Mouse (Mus musculus): Measurements from ENCODE around the gene Olfr644. TPM values are rescaled to one million over a fixed set of nuclear protein-coding genes. Genes with fewer than 3 reads are reported as not detected.

Gene Olfr644
- not detected in 2 replicates for polyA plus RNA-seq (2015; fragmentation: Nextera tagmentation; extraction: Ambion mirVana)

GRCm38 (mm10) chr7:104071769-104072168 lies at the start of gene Olfr644:
Gene Olfr644, minus strand, starts transcription at chr7:104071869.
- H3K27me3 ChIP-seq (ENCODE audit: control insufficient read depth, insufficient read depth, low read depth, low read length): no peaks in the 10 kb centered on the region
- H3K4me2 ChIP-seq (ENCODE audit: low read depth, low read length): no peak within 1 kb of the TSS
- ATAC-seq (ENCODE audit: low read depth): no peak
- no peak within 1 kb of the TSS for H3K27ac ChIP-seq (ENCODE audit: low read length)
- H3K36me3 ChIP-seq (ENCODE audit: control insufficient read depth, insufficient read depth): no peaks in the 10 kb centered on the region
- no peaks in the 10 kb centered on the region for H3K9me3 ChIP-seq (replicated peaks; ENCODE audit: control insufficient read depth, low read length)
- no peak within 1 kb of the TSS for H3K4me3 ChIP-seq (ENCODE audit: low read depth, low read length)
- H3K9ac ChIP-seq (ENCODE audit: low read depth, low read length): no peak within 1 kb of the TSS
- no peaks in the 10 kb centered on the region for H3K4me1 ChIP-seq (ENCODE audit: control insufficient read depth, low read depth, low read length)
- WGBS (ENCODE audit: insufficient replicate concordance): 57% methylated on average over 2 of the region's 2 CpGs

GRCm38 (mm10) chr7:104104757-104104972 lies 33.0 kb upstream of the Olfr644 start, which contains the start of gene Olfr646:
Gene Olfr646, plus strand, starts transcription at chr7:104104873.
- H3K27me3 ChIP-seq (ENCODE audit: control insufficient read depth, insufficient read depth, low read depth, low read length): no peaks in the 10 kb centered on the region
- H3K4me2 ChIP-seq (ENCODE audit: low read depth, low read length): no peak within 1 kb of the TSS
- no peak for ATAC-seq (ENCODE audit: low read depth)
- no peak within 1 kb of the TSS for H3K9ac ChIP-seq (ENCODE audit: low read depth, low read length)
- H3K36me3 ChIP-seq (ENCODE audit: control insufficient read depth, insufficient read depth): no peaks in the 10 kb centered on the region
- H3K4me1 ChIP-seq (ENCODE audit: control insufficient read depth, low read depth, low read length): no peaks in the 10 kb centered on the region
- H3K27ac ChIP-seq (ENCODE audit: low read length): no peak within 1 kb of the TSS
- H3K9me3 ChIP-seq (replicated peaks; ENCODE audit: control insufficient read depth, low read length): no peaks in the 10 kb centered on the region
- no peak within 1 kb of the TSS for H3K4me3 ChIP-seq (ENCODE audit: low read depth, low read length)

GRCm38 (mm10) chr7:104103913-104104756 lies 32.5 kb upstream of the Olfr644 start:
- Histone ChIP-seq H3K4me1 (ENCODE audit: control insufficient read depth, low read depth, low read length) (no peaks in the 10 kb centered on the region), H3K9me3 (replicated peaks; ENCODE audit: control insufficient read depth, low read length) (no peaks in the 10 kb centered on the region), H3K9ac (ENCODE audit: low read depth, low read length) (no peak overlapping the region), H3K4me3 (ENCODE audit: low read depth, low read length) (no peak overlapping the region), H3K27ac (ENCODE audit: low read length) (no peak overlapping the region), H3K4me2 (ENCODE audit: low read depth, low read length) (no peak overlapping the region), H3K27me3 (ENCODE audit: control insufficient read depth, insufficient read depth, low read depth, low read length) (no peaks in the 10 kb centered on the region), H3K36me3 (ENCODE audit: control insufficient read depth, insufficient read depth) (no peaks in the 10 kb centered on the region)
- 18% methylated on average over 4 of the region's 4 CpGs for WGBS (ENCODE audit: insufficient replicate concordance)
- ATAC-seq (ENCODE audit: low read depth): no peak

GRCm38 (mm10) chr7:104085365-104085764 lies 13.7 kb upstream of the Olfr644 start, which contains the start of gene Olfr645:
Gene Olfr645, minus strand, starts transcription at chr7:104085465.
- Histone ChIP-seq H3K9me3 (replicated peaks; ENCODE audit: control insufficient read depth, low read length) (no peaks in the 10 kb centered on the region), H3K4me2 (ENCODE audit: low read depth, low read length) (no peak within 1 kb of the TSS), H3K27me3 (ENCODE audit: control insufficient read depth, insufficient read depth, low read depth, low read length) (no peaks in the 10 kb centered on the region), H3K27ac (ENCODE audit: low read length) (no peak within 1 kb of the TSS), H3K4me1 (ENCODE audit: control insufficient read depth, low read depth, low read length) (no peaks in the 10 kb centered on the region), H3K36me3 (ENCODE audit: control insufficient read depth, insufficient read depth) (no peaks in the 10 kb centered on the region), H3K9ac (ENCODE audit: low read depth, low read length) (no peak within 1 kb of the TSS), H3K4me3 (ENCODE audit: low read depth, low read length) (no peak within 1 kb of the TSS)
- WGBS (ENCODE audit: insufficient replicate concordance): 47% methylated on average over 1 of the region's 1 CpGs
- no peak for ATAC-seq (ENCODE audit: low read depth)

- no peak within 1 kb of the TSS for H3K27ac ChIP-seq (ENCODE audit: low read length)
- no peak within 1 kb of the TSS for H3K4me2 ChIP-seq (ENCODE audit: low read depth, low read length)
- H3K9ac ChIP-seq (ENCODE audit: low read depth, low read length): no peak within 1 kb of the TSS
- no peaks in the 10 kb centered on the region for H3K36me3 ChIP-seq (ENCODE audit: control insufficient read depth, insufficient read depth)
- ATAC-seq (ENCODE audit: low read depth): no peak
- no peak within 1 kb of the TSS for H3K4me3 ChIP-seq (ENCODE audit: low read depth, low read length)
- WGBS (ENCODE audit: insufficient replicate concordance): 37% methylated on average over 2 of the region's 2 CpGs
- H3K4me1 ChIP-seq (ENCODE audit: control insufficient read depth, low read depth, low read length): no peaks in the 10 kb centered on the region
- no peaks in the 10 kb centered on the region for H3K27me3 ChIP-seq (ENCODE audit: control insufficient read depth, insufficient read depth, low read depth, low read length)
- no peaks in the 10 kb centered on the region for H3K9me3 ChIP-seq (replicated peaks; ENCODE audit: control insufficient read depth, low read length)
Observed at GRCm38 (mm10) chr7:104061345-104061744, 10.3 kb downstream of the Olfr644 start, which contains the start of gene 4930516K23Rik. Gene 4930516K23Rik, minus strand, starts transcription at chr7:104061445.

GRCm38 (mm10) chr7:104059215-104059614 lies 12.5 kb downstream of the Olfr644 start:
- 73% methylated on average over 1 of the region's 1 CpGs for WGBS (ENCODE audit: insufficient replicate concordance)

GRCm38 (mm10) chr7:104052566-104052965 lies 19.1 kb downstream of the Olfr644 start, which contains the start of gene Olfr642:
Gene Olfr642, minus strand, starts transcription at chr7:104052666.
- WGBS (ENCODE audit: insufficient replicate concordance): 29% methylated on average over 1 of the region's 1 CpGs
- Histone ChIP-seq H3K4me1 (ENCODE audit: control insufficient read depth, low read depth, low read length) (no peaks in the 10 kb centered on the region), H3K9me3 (replicated peaks; ENCODE audit: control insufficient read depth, low read length) (no peaks in the 10 kb centered on the region), H3K27me3 (ENCODE audit: control insufficient read depth, insufficient read depth, low read depth, low read length) (no peaks in the 10 kb centered on the region), H3K36me3 (ENCODE audit: control insufficient read depth, insufficient read depth) (no peaks in the 10 kb centered on the region), H3K27ac (ENCODE audit: low read length) (no peak within 1 kb of the TSS), H3K9ac (ENCODE audit: low read depth, low read length) (no peak within 1 kb of the TSS), H3K4me3 (ENCODE audit: low read depth, low read length) (no peak within 1 kb of the TSS), H3K4me2 (ENCODE audit: low read depth, low read length) (no peak within 1 kb of the TSS)
- ATAC-seq (ENCODE audit: low read depth): no peak

More at GRCm38 (mm10) chr7:104059215-104059614, 12.5 kb downstream of the Olfr644 start:
- Histone ChIP-seq H3K27me3 (ENCODE audit: control insufficient read depth, insufficient read depth, low read depth, low read length) (no peaks in the 10 kb centered on the region), H3K4me3 (ENCODE audit: low read depth, low read length) (no peak overlapping the region), H3K27ac (ENCODE audit: low read length) (no peak overlapping the region), H3K9me3 (replicated peaks; ENCODE audit: control insufficient read depth, low read length) (no peaks in the 10 kb centered on the region), H3K36me3 (ENCODE audit: control insufficient read depth, insufficient read depth) (no peaks in the 10 kb centered on the region), H3K9ac (ENCODE audit: low read depth, low read length) (no peak overlapping the region), H3K4me1 (ENCODE audit: control insufficient read depth, low read depth, low read length) (no peaks in the 10 kb centered on the region), H3K4me2 (ENCODE audit: low read depth, low read length) (no peak overlapping the region)
- no peak for ATAC-seq (ENCODE audit: low read depth)

- no peak overlapping the region for H3K4me3 ChIP-seq (ENCODE audit: low read depth, low read length)
- H3K27ac ChIP-seq (ENCODE audit: low read length): no peak overlapping the region
- H3K27me3 ChIP-seq (ENCODE audit: control insufficient read depth, insufficient read depth, low read depth, low read length): no peaks in the 10 kb centered on the region
- H3K9ac ChIP-seq (ENCODE audit: low read depth, low read length): no peak overlapping the region
- no peaks in the 10 kb centered on the region for H3K9me3 ChIP-seq (replicated peaks; ENCODE audit: control insufficient read depth, low read length)
- 43% methylated on average over 4 of the region's 4 CpGs for WGBS (ENCODE audit: insufficient replicate concordance)
- no peak overlapping the region for H3K4me2 ChIP-seq (ENCODE audit: low read depth, low read length)
- H3K4me1 ChIP-seq (ENCODE audit: control insufficient read depth, low read depth, low read length): no peaks in the 10 kb centered on the region
- no peaks in the 10 kb centered on the region for H3K36me3 ChIP-seq (ENCODE audit: control insufficient read depth, insufficient read depth)
- no peak for ATAC-seq (ENCODE audit: low read depth)
Observed at GRCm38 (mm10) chr7:104050745-104051144, 20.9 kb downstream of the Olfr644 start.

GRCm38 (mm10) chr7:104035145-104035544 lies 36.5 kb downstream of the Olfr644 start, which contains the start of gene Olfr641:
Gene Olfr641, plus strand, starts transcription at chr7:104035445.
- H3K9me3 ChIP-seq (replicated peaks; ENCODE audit: control insufficient read depth, low read length): no peaks in the 10 kb centered on the region
- H3K9ac ChIP-seq (ENCODE audit: low read depth, low read length): no peak within 1 kb of the TSS
- H3K27ac ChIP-seq (ENCODE audit: low read length): no peak within 1 kb of the TSS
- no peaks in the 10 kb centered on the region for H3K4me1 ChIP-seq (ENCODE audit: control insufficient read depth, low read depth, low read length)
- no peaks in the 10 kb centered on the region for H3K27me3 ChIP-seq (ENCODE audit: control insufficient read depth, insufficient read depth, low read depth, low read length)
- ATAC-seq (ENCODE audit: low read depth): no peak
- no peak within 1 kb of the TSS for H3K4me2 ChIP-seq (ENCODE audit: low read depth, low read length)
- WGBS (ENCODE audit: insufficient replicate concordance): 52% methylated on average over 1 of the region's 1 CpGs
- no peaks in the 10 kb centered on the region for H3K36me3 ChIP-seq (ENCODE audit: control insufficient read depth, insufficient read depth)
- no peak within 1 kb of the TSS for H3K4me3 ChIP-seq (ENCODE audit: low read depth, low read length)

Data from liver, embryonic 16.5 days (tissue).